Comparison of ENCODE assay signal across 8 mouse cellular contexts in the genomic region with DNA sequence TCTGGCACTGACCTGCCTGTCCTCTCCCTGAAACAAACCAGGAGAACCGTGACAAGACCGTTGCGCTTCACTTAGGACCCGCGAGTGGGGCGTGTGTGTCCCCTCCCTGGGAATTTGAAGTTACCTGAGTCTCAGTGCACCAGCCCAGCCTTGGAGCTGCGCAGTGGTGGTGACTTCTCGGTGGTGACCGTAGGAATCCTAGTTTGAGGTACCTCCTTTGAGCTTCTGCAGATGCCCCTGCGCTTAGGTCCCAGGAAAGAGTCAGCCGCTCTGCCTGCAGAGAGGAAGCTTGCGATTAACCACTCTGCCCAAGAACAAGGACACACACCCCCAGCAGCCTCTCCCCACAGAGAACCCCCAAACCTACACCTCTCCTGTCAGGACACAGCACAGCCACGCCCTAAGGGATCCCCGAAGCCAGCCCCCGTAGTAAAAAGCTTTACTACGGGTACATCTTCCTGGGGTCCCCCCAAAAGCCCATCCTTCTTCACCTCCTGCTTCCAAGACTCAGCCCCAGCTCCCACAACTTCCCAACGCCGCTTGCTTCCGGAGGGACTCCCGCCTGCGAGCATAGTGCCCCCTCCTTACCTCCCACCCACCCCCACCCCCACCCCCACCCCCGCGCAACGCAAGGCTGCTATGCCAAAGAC. TPM values are rescaled to one million over a fixed set of nuclear protein-coding genes. Genes with fewer than 3 reads are reported as not detected.
DNase-seq lines count a peak whose midpoint lies in the region; ATAC-seq lines count a peak whose summit lies in the region.

Oxtr (minus strand) TSS at position 34 of the 650 bp plus-strand sequence.

- 7% methylated on average over 21 of the region's 24 CpGs for WGBS in heart, embryonic 13.5 days
- 8% methylated on average over 24 of the region's 24 CpGs for WGBS in hindbrain, embryonic 10.5 days
- 7% methylated on average over 24 of the region's 24 CpGs for WGBS in midbrain, embryonic 14.5 days

- H3K4me3 ChIP-seq in heart, embryonic 13.5 days, result peak within 1 kb of the TSS; percentile 46
- peak within 1 kb of the TSS; percentile 46 for H3K4me3 ChIP-seq in hindbrain, embryonic 10.5 days
- peak within 1 kb of the TSS; percentile 36 for H3K4me3 ChIP-seq in midbrain, embryonic 14.5 days (replicated peaks; ENCODE audit: low read depth, low read length)

- no peak for ATAC-seq in heart, embryonic 13.5 days (ENCODE audit: extremely low read depth, insufficient number of reproducible peaks, low FRiP score, low TSS enrichment)
- no peak for ATAC-seq in midbrain, embryonic 14.5 days (ENCODE audit: low FRiP score, low TSS enrichment)

- peak within 1 kb of the TSS; percentile 70 for H3K9ac ChIP-seq in heart, embryonic 13.5 days
- peak within 1 kb of the TSS; percentile 37 for H3K9ac ChIP-seq in midbrain, embryonic 14.5 days (replicated peaks; ENCODE audit: low read length)

- H3K4me2 ChIP-seq in heart, embryonic 13.5 days, result peak within 1 kb of the TSS; percentile 73
- H3K4me2 ChIP-seq in midbrain, embryonic 14.5 days (ENCODE audit: low read length), result peak within 1 kb of the TSS; percentile 70

- intact Hi-C loops in gastrocnemius, postnatal 14 days (cut with DNase I; ENCODE audit: low total_unique reads), result no loop called here

- peaks cover 27% of the 10 kb centered on the region for H3K4me1 ChIP-seq in heart, embryonic 13.5 days
- peaks cover 33% of the 10 kb centered on the region for H3K4me1 ChIP-seq in hindbrain, embryonic 10.5 days (replicated peaks)
- H3K4me1 ChIP-seq in midbrain, embryonic 14.5 days (ENCODE audit: control insufficient read depth, insufficient read depth, low read length), result peaks cover 11% of the 10 kb centered on the region; the same call in 1 of the 2 replicates

- H3K27me3 ChIP-seq in heart, embryonic 13.5 days (replicated peaks), result peaks cover 78% of the 10 kb centered on the region
- H3K27me3 ChIP-seq in hindbrain, embryonic 10.5 days (ENCODE audit: insufficient read depth, poor library complexity, severe bottlenecking), result peaks cover 85% of the 10 kb centered on the region
- H3K27me3 ChIP-seq in midbrain, embryonic 14.5 days (ENCODE audit: control insufficient read depth, insufficient read depth, low read length), result peaks cover 33% of the 10 kb centered on the region

- DNase-seq in heart, adult 8-10 months (ENCODE audit: low spot score), result no peak
- no peak for DNase-seq in adrenal gland, postnatal 10 days
- DNase-seq in hindbrain, embryonic 10.5 days (ENCODE audit: low spot score), result no peak
- DNase-seq in midbrain, embryonic 14.5 days, result peak; percentile 15
- DNase-seq in gastrocnemius, postnatal 14 days, result no peak
- no peak for DNase-seq in kidney, postnatal 25 days
- no peak for DNase-seq in gastrocnemius, adult 8-10 months (ENCODE audit: low spot score in 2 of 2)

- no peaks in the 10 kb centered on the region for H3K9me3 ChIP-seq in heart, embryonic 13.5 days
- no peaks in the 10 kb centered on the region for H3K9me3 ChIP-seq in hindbrain, embryonic 10.5 days
- no peaks in the 10 kb centered on the region for H3K9me3 ChIP-seq in midbrain, embryonic 14.5 days (ENCODE audit: control insufficient read depth, low read length)

- no peak within 1 kb of the TSS for H3K27ac ChIP-seq in heart, embryonic 13.5 days (replicated peaks)
- H3K27ac ChIP-seq in hindbrain, embryonic 10.5 days, result peak within 1 kb of the TSS; percentile 5; the same call in 1 of the 2 replicates
- no peak within 1 kb of the TSS for H3K27ac ChIP-seq in midbrain, embryonic 14.5 days (replicated peaks; ENCODE audit: low read depth, low read length)

- no peaks in the 10 kb centered on the region for H3K36me3 ChIP-seq in heart, embryonic 13.5 days
- H3K36me3 ChIP-seq in hindbrain, embryonic 10.5 days, result no peaks in the 10 kb centered on the region
- no peaks in the 10 kb centered on the region for H3K36me3 ChIP-seq in midbrain, embryonic 14.5 days (ENCODE audit: control insufficient read depth, insufficient read depth, low read length)

RNA-seq across cellular contexts. Expression of gene Oxtr, which starts in this region (rescaled TPM):
- polyA plus RNA-seq in heart, embryonic 13.5 days (2015; fragmentation: Nextera tagmentation; extraction: Ambion mirVana), result 0.11 and 0.12 TPM in 2 replicates
- total RNA-seq in heart, adult 8-10 months (2022), result under 1 TPM; 0.22 to 0.34 (median 0.23) TPM
- 10 to 100 TPM; 38.6 to 39.8 TPM for total RNA-seq in adrenal gland, postnatal 10 days (2021)
- 0.17 and 0.43 TPM in 2 replicates for polyA plus RNA-seq in hindbrain, embryonic 10.5 days (2016; fragmentation: Nextera tagmentation; extraction: Ambion mirVana)
- 0.64 and 1.1 TPM in 2 replicates for polyA plus RNA-seq in midbrain, embryonic 14.5 days (2014; fragmentation: Nextera tagmentation; extraction: Ambion mirVana)
- under 1 TPM; 0.11 to 0.33 TPM for total RNA-seq in gastrocnemius, postnatal 14 days (2021)
- 1 to 10 TPM in 3 of 4 experiments, not detected in 1; 1.2 to 2.4 (median 2.4) TPM for total RNA-seq in gastrocnemius, adult 8-10 months (2022)

Comparison
In these comparisons a context has a peak if more than half of its experiments do, and no peak if none do; other contexts are left out.
1. RNA of gene Oxtr (total RNA-seq): 38.6 to 39.8 TPM in adrenal gland, postnatal 10 days; 1.2 to 2.4 TPM in gastrocnemius, adult 8-10 months, 0.11 to 0.33 TPM in gastrocnemius, postnatal 14 days and 0.22 to 0.34 TPM in heart, adult 8-10 months; every median in the first group is over 10 times any median in the second.
2. Peak in every context shown above with its lines, with median percentiles within 50 percentile points of each other: H3K4me3 ChIP-seq.